Mouse (Mus musculus) MEL (cell line): ENCODE measurements around the gene Mrpl42.

Experiments used
- CTCF ChIP-seq, 3 experiments: IDR thresholded peaks in 2 of 3; conservative IDR thresholded peaks in 1 of 3; 2 replicates each; pipeline ENCODE4 v1.5.1; 2011 to 2012; ENCODE audit warnings: low read length in 3 of 3, low read depth in 2 of 3, mild to moderate bottlenecking in 2 of 3, improper control_type of control experiment in 1 of 3, inconsistent platforms in 1 of 3, mixed read lengths in 1 of 3, moderate library complexity in 1 of 3; ENCODE audit not compliant: control insufficient read depth in 1 of 3, insufficient read depth in 1 of 3, poor library complexity in 1 of 3, severe bottlenecking in 1 of 3
- EP300 ChIP-seq, 2 experiments: IDR thresholded peaks; 2 replicates each; pipeline ENCODE4 v1.6.1; 2011; ENCODE audit warnings: improper control_type of control experiment in 2 of 2, low read length in 2 of 2, low read depth in 1 of 2, mild to moderate bottlenecking in 1 of 2
- GATA1 ChIP-seq: IDR thresholded peaks from 2 replicates; pipeline ENCODE4 v1.6.1; 2011; ENCODE audit warnings: low read depth, low read length, improper control_type of control experiment
- HCFC1 ChIP-seq: IDR thresholded peaks from 2 replicates; pipeline ENCODE4 v1.6.1; 2012; ENCODE audit warnings: low read depth, mild to moderate bottlenecking, inconsistent platforms, low read length, improper control_type of control experiment, moderate library complexity
- MAX ChIP-seq: IDR thresholded peaks from 2 replicates; pipeline ENCODE4 v1.6.1; 2011; ENCODE audit warnings: low read length, improper control_type of control experiment
- NELFE ChIP-seq: IDR thresholded peaks from 2 replicates; pipeline ENCODE4 v1.6.1; 2011; ENCODE audit warnings: low read depth, low read length, improper control_type of control experiment
- POLR2A ChIP-seq, 2 experiments: IDR thresholded peaks; 2 replicates each; pipeline ENCODE4 v1.6.1; 2011 to 2012; ENCODE audit warnings: low read length in 2 of 2, mild to moderate bottlenecking in 2 of 2, control low read depth in 1 of 2, improper control_type of control experiment in 1 of 2, low read depth in 1 of 2, moderate library complexity in 1 of 2; ENCODE audit not compliant: control insufficient read depth in 1 of 2, insufficient read depth in 1 of 2, poor library complexity in 1 of 2
- POLR2AphosphoS2 ChIP-seq: IDR thresholded peaks from 2 replicates; pipeline ENCODE4 v1.6.1; 2011; ENCODE audit warnings: low read length, improper control_type of control experiment
- USF2 ChIP-seq, 2 experiments: IDR thresholded peaks; 2 replicates each; pipeline ENCODE4 v1.6.1; 2011 to 2012; ENCODE audit warnings: improper control_type of control experiment in 2 of 2, low read length in 2 of 2, borderline replicate concordance in 1 of 2, inconsistent platforms in 1 of 2, low read depth in 1 of 2, mild to moderate bottlenecking in 1 of 2; ENCODE audit not compliant: insufficient read depth in 1 of 2

- TF ChIP-seq NELFE (no peak), POLR2A (IDR thresholded peaks at IDR 0.05; ENCODE audit: control insufficient read depth in 1 of 2, insufficient read depth in 1 of 2, low read depth in 1 of 2, low read length in 2 of 2, poor library complexity in 1 of 2) (no peak), POLR2AphosphoS2 (no peak), HCFC1 (no peak), USF2 (IDR thresholded peaks at IDR 0.05; ENCODE audit: borderline replicate concordance in 1 of 2, insufficient read depth in 1 of 2, low read depth in 1 of 2, low read length in 2 of 2) (no peak), EP300 (IDR thresholded peaks at IDR 0.05; ENCODE audit: low read depth in 1 of 2, low read length in 2 of 2) (no peak), MAX (no peak), CTCF (IDR thresholded peaks at IDR 0.05 in 2 of 3, conservative IDR thresholded peaks at IDR 0.05 in 1 of 3; ENCODE audit: control insufficient read depth in 1 of 3, insufficient read depth in 1 of 3, low read depth in 2 of 3, low read length in 3 of 3, poor library complexity in 1 of 3, severe bottlenecking in 1 of 3) (peak; percentile 95 to 99 (median 97)), GATA1 (0 out of 2 replicates have a peak, but pooled peaks have one; percentile 7)
Measured at GRCm38 (mm10) chr10:95475923-95476322, 25.8 kb downstream of the Mrpl42 start.
